Mouse (Mus musculus) C3H10T1/2 (cell line): ENCODE measurements around the gene Lipi. TPM values are rescaled to one million over a fixed set of nuclear protein-coding genes. Genes with fewer than 3 reads are reported as not detected.

Source experiments
- polyA plus RNA-seq, 2 experiments: library from polyadenylated mRNA; unstranded; fragments of >200 nt; fragmentation: generic; extraction: Trizol; gene quantifications; one replicate each; pipeline ENCODE4 v1.2.1; 2012; ENCODE audit warnings: missing spikeins in 2 of 2

Gene Lipi
- not detected for polyA plus RNA-seq

DNA sequence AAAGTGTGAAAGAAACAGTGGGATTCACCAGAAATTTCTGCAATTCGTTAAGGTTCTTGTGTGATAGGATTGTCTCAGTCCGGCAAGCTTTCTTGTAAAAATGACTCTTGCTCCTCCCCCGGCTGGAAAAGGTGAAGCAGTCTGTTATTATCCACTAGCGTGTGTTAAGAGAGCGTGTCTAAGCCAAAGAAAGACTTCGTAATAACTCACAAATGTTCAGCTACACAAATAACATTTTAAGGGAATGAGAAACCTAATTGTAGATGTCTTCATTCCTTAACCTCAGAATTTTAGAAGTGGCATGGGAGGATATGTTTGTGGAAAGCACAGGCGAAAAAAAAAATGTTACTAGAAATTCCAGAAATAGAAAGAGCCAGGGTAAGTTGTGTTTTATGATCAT is at the start of gene Lipi:
Lipi (minus strand) TSS at position 101 of the 400 bp plus-strand sequence.

DNA sequence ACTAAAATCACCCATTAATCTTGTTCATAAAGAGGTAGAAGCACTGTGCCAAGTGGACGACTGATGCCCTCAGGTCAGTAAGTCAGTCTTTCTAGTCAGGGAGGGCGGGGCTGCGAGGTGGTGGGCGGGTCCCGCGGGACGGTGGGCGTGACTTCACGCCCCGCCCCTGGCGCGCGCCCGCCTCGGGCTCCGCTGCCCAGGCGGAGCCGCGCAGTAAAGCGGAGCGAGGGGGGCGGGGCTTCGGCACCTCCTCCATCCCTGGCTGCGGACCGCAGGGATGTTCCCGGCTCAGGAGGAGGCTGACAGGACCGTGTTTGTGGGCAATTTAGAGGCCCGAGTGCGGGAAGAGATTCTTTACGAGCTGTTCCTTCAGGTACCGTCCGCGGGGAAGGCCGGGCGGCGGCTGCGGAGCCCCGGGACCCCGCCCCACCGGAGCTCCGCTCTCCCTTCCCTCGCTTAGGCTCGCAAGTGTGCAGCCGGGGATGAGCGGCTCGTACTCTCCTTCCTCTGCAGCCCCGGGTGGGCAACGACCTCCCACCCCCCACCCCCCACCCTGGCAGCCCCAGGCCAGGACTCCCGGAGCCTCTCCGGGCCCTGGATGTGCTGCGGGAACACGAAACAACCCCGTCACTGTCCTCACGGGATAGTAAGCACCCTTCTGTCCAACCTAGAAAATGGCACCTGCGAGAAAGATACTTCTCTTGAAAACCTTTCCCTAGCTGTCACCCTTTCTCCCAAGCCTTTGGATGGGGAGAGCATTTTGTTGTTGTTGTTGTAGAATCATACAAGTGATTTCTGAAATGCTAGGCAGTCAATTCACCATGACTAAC is 7.0 kb upstream of the Lipi start, which contains the start of gene Rbm11:
Rbm11 (plus strand) TSS at position 174 of the 830 bp plus-strand sequence.

Other genes starting within 250 kb of the Lipi start
- gene Rbm11, start 6.8 kb upstream of the Lipi start, polyA plus RNA-seq: under 1 TPM; 0.04 to 0.14 TPM
- 1 to 10 TPM in 1 of 2 experiments, under 1 TPM in 1; 0.36 to 4.3 TPM for gene Hspa13, start 181.0 kb upstream of the Lipi start, polyA plus RNA-seq